Mouse (Mus musculus) intestine, embryonic 14.5 days (tissue): Measurements from ENCODE around the gene Eif4a1. TPM values are rescaled to one million over a fixed set of nuclear protein-coding genes. Genes with fewer than 3 reads are reported as not detected.

ENCODE experiments used
- ATAC-seq: fragments of 200-750 bp; cut with Nextera tagmentation; replicated peaks from 2 replicates; pipeline ENCODE4 v1.8.0; 2017; ENCODE audit warnings: low read depth, moderate number of reproducible peaks, moderate TSS enrichment, moderate library complexity; ENCODE audit not compliant: low FRiP score, low TSS enrichment
- DNase-seq: peaks from one replicate; pipeline ENCODE4 v3.0.0-alpha.2; 2018; ENCODE audit warnings: low spot score
- H3K27ac ChIP-seq: fragments of 300-500 bp; sonication (generic); 2 replicates; pipeline ENCODE4 v1.5.1; 2014; ENCODE audit warnings: low read depth, mild to moderate bottlenecking, control low read depth
- H3K27me3 ChIP-seq: fragments of 300-500 bp; sonication (generic); replicated peaks from 2 replicates; pipeline ENCODE4 v1.6.1; 2014; ENCODE audit warnings: low read length, control low read depth; ENCODE audit not compliant: control insufficient read depth, insufficient read depth
- H3K36me3 ChIP-seq: fragments of 300-500 bp; sonication (generic); 2 replicates; pipeline ENCODE4 v1.6.1; 2014; ENCODE audit warnings: low read length, control low read depth; ENCODE audit not compliant: control insufficient read depth, insufficient read depth
- H3K4me1 ChIP-seq: fragments of 300-500 bp; sonication (generic); replicated peaks from 2 replicates; pipeline ENCODE4 v1.6.1; 2014; ENCODE audit warnings: low read length, control low read depth, mixed read lengths; ENCODE audit not compliant: control insufficient read depth, insufficient read depth
- H3K4me2 ChIP-seq: fragments of 300-500 bp; sonication (generic); 2 replicates; pipeline ENCODE4 v1.6.1; 2014; ENCODE audit warnings: low read length
- H3K4me3 ChIP-seq: fragments of 300-500 bp; sonication (generic); 2 replicates; pipeline ENCODE4 v1.5.1; 2014; ENCODE audit warnings: low read depth, low read length, control low read depth, mixed read lengths
- H3K9ac ChIP-seq: fragments of 300-500 bp; sonication (generic); 2 replicates; pipeline ENCODE4 v1.6.1; 2014; ENCODE audit warnings: mild to moderate bottlenecking, low read length
- H3K9me3 ChIP-seq: fragments of 300-500 bp; sonication (generic); 2 replicates; pipeline ENCODE4 v1.6.1; 2016; ENCODE audit warnings: low read length, control low read depth; ENCODE audit not compliant: control insufficient read depth
- WGBS: fragments of 180-500 bp; shearing (Covaris S2); extraction: QIAGEN DNeasy Blood & Tissue Kit; methylation state at CpG from one replicate; pipeline ENCODE4 v1.1.7; 2014; 5-methylcytosine and 5-hydroxymethylcytosine counted together
- polyA plus RNA-seq: library from polyadenylated mRNA; unstranded; fragments of >200 nt; fragmentation: Nextera tagmentation; extraction: Ambion mirVana; gene quantifications from 2 replicates; pipeline ENCODE4 v1.2.1, GENCODE M21; 2014

Gene Eif4a1
- polyA plus RNA-seq, 1 experiment from 2014 or later: 645 TPM

GRCm38 (mm10) chr11:69684936-69685335 lies 12.7 kb upstream of the Eif4a1 start:
- no peaks in the 10 kb centered on the region for H3K9me3 ChIP-seq
- WGBS: 85% methylated on average over 6 of the region's 6 CpGs
- H3K27me3 ChIP-seq: no peaks in the 10 kb centered on the region
- H3K4me2 ChIP-seq: no peak overlapping the region
- H3K9ac ChIP-seq: no peak overlapping the region
- DNase-seq: no peak
- peaks cover 26% of the 10 kb centered on the region for H3K4me1 ChIP-seq
- H3K36me3 ChIP-seq: peaks cover 4% of the 10 kb centered on the region; the same call in 1 of the 2 replicates
- H3K27ac ChIP-seq: no peak overlapping the region
- H3K4me3 ChIP-seq: no peak overlapping the region
- ATAC-seq: no peak

DNA sequence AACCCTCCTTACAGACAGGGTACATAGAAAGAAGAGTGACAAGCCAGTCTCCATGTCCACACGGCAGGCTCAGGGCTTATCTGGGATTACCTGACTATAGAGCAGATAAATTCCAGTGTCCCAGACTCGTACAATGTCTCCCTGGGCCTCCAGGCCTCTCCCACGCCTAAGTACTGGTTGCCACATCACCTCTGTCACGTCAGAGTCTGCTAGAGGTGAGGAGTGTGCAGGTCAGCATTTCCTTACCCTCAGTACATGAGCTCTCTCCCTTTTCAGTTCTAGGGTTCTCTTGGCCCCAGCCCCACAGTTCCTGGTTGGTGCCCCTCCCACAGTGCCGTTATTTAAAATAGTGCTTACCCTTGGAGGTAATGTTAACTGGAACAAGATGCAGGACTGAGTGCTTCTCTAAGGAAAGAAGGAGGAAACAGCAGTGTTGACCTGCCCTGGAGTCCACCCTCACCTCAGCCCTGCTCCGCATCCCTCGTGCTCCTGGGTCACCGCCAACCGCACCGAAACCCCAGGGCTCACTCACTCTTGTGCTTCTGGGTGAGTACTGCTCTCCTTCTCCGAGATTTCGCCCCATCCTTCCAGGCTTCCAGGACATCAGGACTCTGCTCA lies 12.0 kb upstream of the Eif4a1 start:
- Histone ChIP-seq H3K27ac (no peak overlapping the region), H3K36me3 (peaks cover 9% of the 10 kb centered on the region), H3K4me1 (peaks cover 27% of the 10 kb centered on the region), H3K9me3 (no peaks in the 10 kb centered on the region), H3K4me3 (no peak overlapping the region), H3K9ac (no peak overlapping the region), H3K27me3 (no peaks in the 10 kb centered on the region), H3K4me2 (no peak overlapping the region)
- DNase-seq: no peak
- WGBS: 89% methylated on average over 12 of the region's 12 CpGs
- ATAC-seq: no peak

DNA sequence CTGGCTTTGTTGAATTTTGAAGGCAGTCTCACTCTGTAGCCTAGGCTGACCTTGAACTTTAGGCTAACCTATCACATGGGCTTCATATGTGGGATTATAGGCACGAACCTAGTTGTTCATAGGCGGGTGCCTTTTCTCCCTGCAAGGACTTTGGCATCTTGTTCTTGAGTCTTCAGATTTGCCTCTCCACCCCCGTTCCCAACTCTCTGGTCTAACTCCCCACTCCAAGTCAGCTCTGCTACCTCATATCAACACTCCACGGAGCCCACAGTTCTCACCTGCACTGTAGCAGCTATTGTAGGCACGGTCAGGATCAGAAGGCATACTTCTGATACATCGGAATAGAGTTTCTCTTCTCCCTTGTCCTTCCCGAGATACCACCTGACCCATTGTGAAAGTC lies 11.4 kb upstream of the Eif4a1 start:
- ATAC-seq (no peak), DNase-seq (no peak)
- H3K27ac ChIP-seq: 0 out of 2 replicates have a peak overlapping the region, but pooled peaks have one; percentile 92
- 82% methylated on average over 7 of the region's 7 CpGs for WGBS
- peaks cover 13% of the 10 kb centered on the region for H3K36me3 ChIP-seq
- H3K4me2 ChIP-seq: peak overlapping the region; percentile 92; the same call in 1 of the 2 replicates
- H3K9ac ChIP-seq: no peak overlapping the region; the same call in 1 of the 2 replicates
- no peak overlapping the region for H3K4me3 ChIP-seq
- H3K4me1 ChIP-seq: peaks cover 30% of the 10 kb centered on the region
- no peaks in the 10 kb centered on the region for H3K27me3 ChIP-seq
- H3K9me3 ChIP-seq: no peaks in the 10 kb centered on the region

DNA sequence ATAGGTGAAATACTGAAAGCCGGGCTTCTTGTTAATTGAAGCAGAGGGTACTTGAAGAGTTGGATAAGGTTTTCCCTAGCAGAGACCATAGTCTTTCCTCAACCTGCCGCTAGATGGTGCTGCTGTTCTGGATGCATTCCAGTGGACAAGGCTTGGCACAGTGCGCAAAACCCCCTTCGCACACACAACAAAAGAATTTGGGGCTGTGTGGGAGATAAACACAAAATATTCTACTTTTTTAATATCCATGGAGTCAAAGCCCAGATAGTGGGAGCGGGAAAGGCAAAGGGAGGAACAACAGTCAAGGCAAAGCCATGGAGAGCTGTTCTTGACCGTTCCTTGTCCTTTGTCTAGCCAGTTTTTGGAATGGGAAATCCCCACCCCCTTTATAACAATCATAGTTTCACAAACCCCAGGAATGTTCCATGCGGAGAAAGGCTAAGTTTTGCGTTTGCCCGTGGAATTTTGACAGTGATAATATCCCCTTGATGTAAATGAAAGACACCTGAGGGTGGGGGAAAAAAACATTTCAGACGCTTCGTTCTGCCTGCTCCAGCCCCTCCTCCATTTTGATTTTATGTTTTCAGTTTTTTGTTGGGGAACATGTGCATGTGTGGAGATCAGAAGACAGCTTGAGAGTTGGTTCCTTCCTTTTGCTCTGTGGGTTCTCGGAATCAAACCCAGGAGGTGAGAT lies 10.8 kb upstream of the Eif4a1 start:
- H3K27ac ChIP-seq: peak overlapping the region; percentile 92
- DNase-seq (peak; percentile 96), ATAC-seq (0 out of 2 replicates have a peak, but pooled peaks have one; percentile 28)
- peaks cover 19% of the 10 kb centered on the region for H3K36me3 ChIP-seq
- WGBS: 17% methylated on average over 12 of the region's 12 CpGs
- H3K4me3 ChIP-seq: peak overlapping the region; percentile 15
- H3K27me3 ChIP-seq: no peaks in the 10 kb centered on the region
- H3K4me2 ChIP-seq: peak overlapping the region; percentile 92
- H3K9me3 ChIP-seq: no peaks in the 10 kb centered on the region
- peaks cover 30% of the 10 kb centered on the region for H3K4me1 ChIP-seq
- H3K9ac ChIP-seq: peak overlapping the region; percentile 44

DNA sequence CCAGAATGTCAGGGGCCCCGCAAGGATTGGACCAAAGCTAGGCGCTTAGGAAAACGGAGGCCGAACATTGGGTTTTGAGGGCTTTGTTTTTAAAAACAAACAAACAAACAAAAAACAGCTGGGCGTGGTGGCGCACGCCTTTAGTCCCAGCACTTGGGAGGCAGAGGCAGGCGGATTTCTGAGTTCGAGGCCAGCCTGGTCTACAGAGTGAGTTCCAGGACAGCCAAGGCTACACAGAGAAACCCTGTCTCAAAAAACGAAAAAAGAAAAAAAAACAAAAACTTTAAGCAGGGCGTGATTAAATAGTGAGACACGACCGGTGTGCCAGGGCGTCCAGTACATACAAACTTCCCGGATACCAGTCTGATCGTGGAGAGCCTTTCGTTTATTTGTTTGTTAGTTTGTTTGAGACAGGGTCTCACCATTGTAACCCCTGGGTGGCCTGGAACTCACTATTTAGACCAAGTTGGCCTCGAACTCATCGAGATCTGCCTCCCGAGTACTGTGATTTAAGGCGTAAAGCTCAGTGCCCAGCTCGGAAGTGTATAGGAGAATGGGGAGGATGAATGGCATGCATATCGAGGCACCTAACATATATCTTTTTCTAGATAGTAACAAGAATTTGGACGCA lies 10.1 kb upstream of the Eif4a1 start:
- Histone ChIP-seq H3K27me3 (no peaks in the 10 kb centered on the region), H3K9ac (peak overlapping the region; percentile 78), H3K9me3 (no peaks in the 10 kb centered on the region), H3K4me2 (peak overlapping the region; percentile 92), H3K36me3 (peaks cover 24% of the 10 kb centered on the region), H3K4me1 (peaks cover 30% of the 10 kb centered on the region), H3K4me3 (peak overlapping the region; percentile 86), H3K27ac (peak overlapping the region; percentile 92)
- 25% methylated on average over 24 of the region's 24 CpGs for WGBS
- DNase-seq (no peak), ATAC-seq (peak; percentile 10; the same call in 1 of the 2 replicates)

DNA sequence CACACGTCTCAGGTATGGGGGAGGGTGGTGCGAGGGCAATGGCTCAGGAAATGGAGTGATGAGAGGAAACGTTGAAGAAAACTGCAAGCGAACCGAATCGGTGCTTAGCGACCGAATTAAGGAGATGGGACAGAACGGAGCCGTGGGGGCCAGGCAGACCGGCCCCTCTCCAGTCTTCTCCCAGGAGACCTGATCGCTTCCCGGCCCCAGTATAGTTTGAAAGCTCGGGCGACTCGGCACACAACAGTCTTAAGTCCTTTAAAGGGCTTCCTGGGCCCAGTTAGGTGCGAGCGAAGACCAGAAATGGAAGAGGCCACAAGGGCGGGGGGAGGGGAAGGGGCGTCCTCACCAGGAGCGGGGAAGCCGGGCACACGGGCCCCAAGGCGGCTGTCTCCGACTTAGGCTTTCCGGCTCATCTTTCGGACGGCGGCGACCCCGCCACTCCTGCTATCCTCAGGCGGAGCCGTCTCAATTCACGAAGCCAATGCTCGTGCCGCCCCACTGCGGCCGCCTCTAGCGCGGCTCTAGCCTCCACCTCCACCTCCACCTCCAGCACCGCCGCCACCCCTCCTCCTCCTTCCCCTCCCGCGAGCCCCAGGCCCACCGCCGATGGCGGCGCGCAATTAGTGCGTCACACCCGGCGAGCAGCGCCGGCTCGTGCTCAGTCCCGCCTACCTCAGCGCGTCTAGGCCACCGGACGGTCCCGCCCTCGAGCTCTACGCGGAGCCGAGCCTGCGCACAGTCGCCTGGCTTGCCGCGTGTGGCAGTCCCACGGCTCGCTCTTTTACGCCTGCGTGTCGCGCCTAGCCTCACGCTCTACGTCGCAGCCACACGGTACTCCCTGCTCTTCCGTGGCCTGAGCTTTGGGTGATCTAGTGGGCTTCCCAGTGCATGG lies 9.3 kb upstream of the Eif4a1 start, which contains the start of gene Senp3:
Senp3 (minus strand) TSS at position 771 of the 895 bp plus-strand sequence.
- WGBS: under 1% methylated on average over 78 of the region's 80 CpGs
- peak within 1 kb of the TSS; percentile 78 for H3K9ac ChIP-seq
- H3K4me2 ChIP-seq: peak within 1 kb of the TSS; percentile 92
- DNase-seq (peak; percentile 98), ATAC-seq (peak; percentile 94)
- peaks cover 29% of the 10 kb centered on the region for H3K4me1 ChIP-seq
- H3K27ac ChIP-seq: peak within 1 kb of the TSS; percentile 92
- H3K27me3 ChIP-seq: no peaks in the 10 kb centered on the region
- peak within 1 kb of the TSS; percentile 86 for H3K4me3 ChIP-seq
- H3K9me3 ChIP-seq: no peaks in the 10 kb centered on the region
- H3K36me3 ChIP-seq: peaks cover 32% of the 10 kb centered on the region

- peak overlapping the region; percentile 86 for H3K4me3 ChIP-seq
- ATAC-seq (no peak), DNase-seq (no peak)
- peaks cover 22% of the 10 kb centered on the region for H3K4me1 ChIP-seq
- no peaks in the 10 kb centered on the region for H3K9me3 ChIP-seq
- peak overlapping the region; percentile 78 for H3K9ac ChIP-seq
- H3K27me3 ChIP-seq: no peaks in the 10 kb centered on the region
- H3K27ac ChIP-seq: no peak overlapping the region
- peaks cover 44% of the 10 kb centered on the region for H3K36me3 ChIP-seq
- peak overlapping the region; percentile 92 for H3K4me2 ChIP-seq
- WGBS: 89% methylated on average over 30 of the region's 30 CpGs
Observed at GRCm38 (mm10) chr11:69680136-69680855, 8.1 kb upstream of the Eif4a1 start.
